Mouse (Mus musculus) kidney, embryonic 14.5 days (tissue): ENCODE measurements around the gene Mgrn1. TPM values are rescaled to one million over a fixed set of nuclear protein-coding genes. Genes with fewer than 3 reads are reported as not detected.

Experiments used
- ATAC-seq: fragments of 200-750 bp; cut with Nextera tagmentation; 2 replicates; pipeline ENCODE4 v1.8.0; 2017; ENCODE audit warnings: moderate number of reproducible peaks, mild to moderate bottlenecking, moderate TSS enrichment, moderate library complexity; ENCODE audit not compliant: low FRiP score, low TSS enrichment
- H3K27ac ChIP-seq: fragments of 300-500 bp; sonication (generic); 2 replicates; pipeline ENCODE4 v1.5.1; 2014; ENCODE audit warnings: low read depth, mild to moderate bottlenecking, low read length, moderate library complexity, mixed read lengths
- H3K27me3 ChIP-seq: fragments of 300-500 bp; sonication (generic); 2 replicates; pipeline ENCODE4 v1.6.1; 2014; ENCODE audit warnings: mild to moderate bottlenecking, low read length; ENCODE audit not compliant: control insufficient read depth, insufficient read depth
- H3K36me3 ChIP-seq: fragments of 300-500 bp; sonication (generic); 2 replicates; pipeline ENCODE4 v1.6.1; 2014; ENCODE audit warnings: low read length, mixed read lengths; ENCODE audit not compliant: control insufficient read depth, insufficient read depth
- H3K4me1 ChIP-seq: fragments of 300-500 bp; sonication (generic); 2 replicates; pipeline ENCODE4 v1.6.1; 2014; ENCODE audit warnings: low read length, mixed read lengths; ENCODE audit not compliant: control insufficient read depth, insufficient read depth
- H3K4me2 ChIP-seq: fragments of 300-500 bp; sonication (generic); replicated peaks from 2 replicates; pipeline ENCODE4 v1.6.1; 2014; ENCODE audit warnings: low read depth, mild to moderate bottlenecking, low read length
- H3K4me3 ChIP-seq: fragments of 300-500 bp; sonication (generic); 2 replicates; pipeline ENCODE4 v1.5.1; 2014; ENCODE audit warnings: mild to moderate bottlenecking, low read length
- H3K9ac ChIP-seq: fragments of 300-500 bp; sonication (generic); 2 replicates; pipeline ENCODE4 v1.6.1; 2014; ENCODE audit warnings: low read depth, mild to moderate bottlenecking, low read length, moderate library complexity
- H3K9me3 ChIP-seq: fragments of 300-500 bp; sonication (generic); 2 replicates; pipeline ENCODE4 v1.6.1; 2016; ENCODE audit warnings: low read length; ENCODE audit not compliant: control insufficient read depth
- WGBS: fragments of 180-500 bp; shearing (Covaris S2); extraction: QIAGEN DNeasy Blood & Tissue Kit; methylation state at CpG from one replicate; pipeline ENCODE4 v1.1.7; 2014; 5-methylcytosine and 5-hydroxymethylcytosine counted together
- polyA plus RNA-seq: library from polyadenylated mRNA; unstranded; fragments of >200 nt; fragmentation: Nextera tagmentation; extraction: Ambion mirVana; gene quantifications from 2 replicates; pipeline ENCODE4 v1.2.1, GENCODE M21; 2014

Gene Mgrn1
- polyA plus RNA-seq, 1 experiment from 2014 or later, result 89.2 TPM

- no peak for ATAC-seq
- Histone ChIP-seq H3K4me1 (peaks cover 18% of the 10 kb centered on the region), H3K4me2 (peak overlapping the region; percentile 3; the same call in 1 of the 2 replicates), H3K27me3 (no peaks in the 10 kb centered on the region), H3K36me3 (peaks cover 37% of the 10 kb centered on the region), H3K9me3 (no peaks in the 10 kb centered on the region), H3K27ac (peak overlapping the region; percentile 18; the same call in 1 of the 2 replicates), H3K4me3 (no peak overlapping the region), H3K9ac (no peak overlapping the region; the same call in 1 of the 2 replicates)
- WGBS, result 84% methylated on average over 3 of the region's 4 CpGs
These were observed 8.9 kb upstream of the Mgrn1 start for GRCm38 (mm10) chr16:4877195-4877594.

DNA sequence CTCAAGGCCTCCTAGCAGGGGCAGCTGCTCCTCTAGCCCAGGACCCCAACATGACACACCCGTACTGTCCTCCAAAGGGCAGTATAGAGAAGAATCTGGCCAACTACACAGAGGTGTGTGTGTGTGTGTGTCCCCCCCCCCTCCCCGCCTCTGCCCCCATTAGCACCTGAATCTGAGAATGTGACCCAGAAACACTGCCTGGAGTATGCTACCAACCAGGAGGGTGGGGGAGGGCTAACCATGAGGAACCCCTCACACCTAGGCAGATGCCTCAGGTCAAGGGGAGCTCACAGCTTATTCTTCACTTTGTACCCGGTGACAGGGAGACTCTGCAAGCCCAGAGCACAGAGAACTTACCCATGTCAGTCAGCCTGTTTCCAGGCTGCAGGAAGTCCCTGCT lies 8.3 kb upstream of the Mgrn1 start:
- WGBS, result 73% methylated on average over 3 of the region's 3 CpGs
- H3K27me3 ChIP-seq, result no peaks in the 10 kb centered on the region
- peaks cover 37% of the 10 kb centered on the region for H3K36me3 ChIP-seq
- no peaks in the 10 kb centered on the region for H3K9me3 ChIP-seq
- H3K4me1 ChIP-seq, result peaks cover 18% of the 10 kb centered on the region
- peak overlapping the region; percentile 68 for H3K4me2 ChIP-seq
- H3K27ac ChIP-seq, result peak overlapping the region; percentile 44; the same call in 1 of the 2 replicates
- H3K4me3 ChIP-seq, result peak overlapping the region; percentile 90
- peak overlapping the region; percentile 88 for H3K9ac ChIP-seq
- ATAC-seq, result no peak

DNA sequence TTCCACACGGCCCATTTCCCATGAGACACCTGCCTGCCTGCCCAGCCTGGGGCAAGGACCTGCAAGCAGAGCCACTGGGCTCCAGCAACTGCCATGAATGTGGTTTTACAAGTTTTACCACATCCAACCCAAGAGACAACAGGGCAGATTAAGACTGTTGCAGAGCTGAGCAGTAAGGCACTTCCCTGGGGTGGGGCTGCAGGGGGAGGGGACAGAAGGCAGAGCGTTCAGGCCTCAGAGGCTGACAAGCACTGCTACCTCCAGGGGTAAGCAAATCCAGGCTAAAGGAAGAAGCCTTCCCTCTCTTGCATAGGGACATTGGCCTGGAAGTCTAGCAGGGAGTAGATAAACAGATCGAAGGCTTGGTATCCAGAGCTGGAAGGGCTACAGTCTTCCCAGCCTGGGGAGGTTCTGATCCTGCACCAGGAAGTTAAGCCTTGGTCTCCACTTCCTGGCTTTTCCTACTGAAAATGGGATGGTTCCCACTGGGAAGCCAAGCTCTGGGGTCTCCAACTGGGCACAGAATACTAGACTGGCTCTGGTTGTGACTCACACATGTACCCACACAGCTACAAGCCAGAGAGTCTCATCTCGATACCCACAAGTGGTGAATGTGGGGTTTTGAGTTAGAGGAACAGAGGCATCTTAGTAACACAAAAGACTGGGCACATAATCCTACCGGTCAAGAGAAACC lies 7.7 kb upstream of the Mgrn1 start:
- no peak for ATAC-seq
- Histone ChIP-seq H3K27me3 (no peaks in the 10 kb centered on the region), H3K27ac (peak overlapping the region; percentile 44), H3K9me3 (no peaks in the 10 kb centered on the region), H3K4me1 (peaks cover 18% of the 10 kb centered on the region), H3K4me3 (peak overlapping the region; percentile 90), H3K9ac (peak overlapping the region; percentile 88), H3K36me3 (peaks cover 31% of the 10 kb centered on the region), H3K4me2 (peak overlapping the region; percentile 68)
- 19% methylated on average over 5 of the region's 5 CpGs for WGBS

- ATAC-seq, result peak; percentile 12
- Histone ChIP-seq H3K9me3 (no peaks in the 10 kb centered on the region), H3K4me2 (peak overlapping the region; percentile 68), H3K4me1 (peaks cover 18% of the 10 kb centered on the region), H3K27me3 (no peaks in the 10 kb centered on the region), H3K9ac (peak overlapping the region; percentile 88), H3K27ac (peak overlapping the region; percentile 98), H3K36me3 (peaks cover 25% of the 10 kb centered on the region), H3K4me3 (peak overlapping the region; percentile 90)
- WGBS, result under 1% methylated on average over 47 of the region's 54 CpGs
These were observed 6.8 kb upstream of the Mgrn1 start for GRCm38 (mm10) chr16:4879101-4879707.

DNA sequence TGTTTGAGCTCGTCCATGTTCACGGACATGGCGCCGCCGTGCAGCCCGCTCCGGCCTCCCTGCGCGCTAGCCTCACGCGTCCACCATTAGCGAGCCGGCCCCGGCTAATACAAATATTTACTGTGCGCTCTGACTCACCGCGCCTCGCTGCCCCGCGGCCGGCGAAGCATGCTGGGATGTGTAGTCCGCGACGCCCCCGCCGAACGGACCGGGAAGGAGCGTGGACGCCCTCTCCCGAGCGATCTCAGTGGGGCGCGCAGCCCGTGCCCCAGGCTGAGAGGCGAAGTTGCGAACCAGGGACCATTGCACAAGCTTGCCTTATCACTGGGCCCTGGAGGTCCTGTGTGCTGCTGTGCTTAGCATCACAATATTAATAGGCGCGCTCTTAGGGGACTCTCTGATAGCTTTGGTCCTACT lies 6.3 kb upstream of the Mgrn1 start:
- WGBS, result 0% methylated on average over 40 of the region's 40 CpGs
- Histone ChIP-seq H3K36me3 (peaks cover 19% of the 10 kb centered on the region), H3K4me3 (peak overlapping the region; percentile 90), H3K9me3 (no peaks in the 10 kb centered on the region), H3K4me1 (peaks cover 18% of the 10 kb centered on the region), H3K27ac (peak overlapping the region; percentile 98), H3K4me2 (peak overlapping the region; percentile 68), H3K27me3 (no peaks in the 10 kb centered on the region), H3K9ac (peak overlapping the region; percentile 88)
- ATAC-seq, result peak; percentile 69

GRCm38 (mm10) chr16:4880136-4880825 lies 5.8 kb upstream of the Mgrn1 start, which contains the start of gene Ubald1:
Gene Ubald1 (minus strand): TSS chr16:4880315.
- H3K4me1 ChIP-seq, result peaks cover 18% of the 10 kb centered on the region
- H3K27ac ChIP-seq, result peak within 1 kb of the TSS; percentile 98
- ATAC-seq, result peak; percentile 91
- under 1% methylated on average over 48 of the region's 48 CpGs for WGBS
- H3K9ac ChIP-seq, result peak within 1 kb of the TSS; percentile 88
- peak within 1 kb of the TSS; percentile 82 for H3K4me2 ChIP-seq
- H3K9me3 ChIP-seq, result no peaks in the 10 kb centered on the region
- no peaks in the 10 kb centered on the region for H3K27me3 ChIP-seq
- peak within 1 kb of the TSS; percentile 90 for H3K4me3 ChIP-seq
- H3K36me3 ChIP-seq, result peaks cover 14% of the 10 kb centered on the region

DNA sequence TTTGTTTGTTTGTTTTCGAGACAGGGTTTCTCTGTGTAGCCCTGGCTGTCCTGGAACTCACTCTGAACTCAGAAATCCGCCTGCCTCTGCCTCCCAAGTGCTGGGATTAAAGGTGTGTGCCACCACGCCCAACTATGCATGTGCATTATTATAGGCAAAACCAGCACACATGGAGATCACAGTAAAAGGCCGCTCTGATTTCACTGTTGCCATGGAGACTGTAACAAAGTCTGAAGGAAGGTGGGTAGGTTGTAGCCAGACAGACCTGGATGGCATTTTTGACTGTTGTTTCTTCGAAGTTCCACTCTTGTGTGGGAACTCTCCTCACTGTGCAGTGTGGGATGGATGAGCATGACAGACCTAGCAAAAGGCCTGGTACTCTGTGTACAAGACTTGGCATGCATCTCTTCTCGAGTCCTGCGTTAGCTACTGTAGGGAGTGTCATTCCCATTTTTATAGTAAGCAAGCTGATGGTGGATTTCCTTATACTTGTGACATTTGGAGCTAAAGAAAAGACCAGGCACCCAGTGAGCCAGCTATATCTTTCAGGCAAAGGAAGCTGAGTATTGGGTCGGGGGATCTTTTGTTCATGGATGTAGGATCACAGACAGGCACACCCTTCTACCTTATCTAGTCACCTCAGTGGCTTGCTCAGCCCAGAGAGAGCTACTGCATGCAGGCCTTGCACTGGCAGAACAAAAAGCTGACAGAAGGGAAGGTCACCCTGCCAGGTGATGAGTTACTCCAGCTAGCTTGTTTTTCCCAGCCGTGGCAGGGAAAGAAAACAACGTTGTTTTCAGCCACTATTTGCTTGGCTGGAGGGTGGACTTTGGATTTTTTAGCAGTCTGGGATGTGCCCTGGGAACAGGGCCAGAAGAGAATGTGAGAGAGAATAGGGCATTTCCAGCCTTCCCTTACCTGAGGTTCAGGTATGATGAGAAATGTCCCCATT lies 4.4 kb upstream of the Mgrn1 start:
- Histone ChIP-seq H3K9ac (peak overlapping the region; percentile 84), H3K27me3 (no peaks in the 10 kb centered on the region), H3K9me3 (no peaks in the 10 kb centered on the region), H3K4me3 (peak overlapping the region; percentile 90), H3K27ac (peak overlapping the region; percentile 98; the same call in 1 of the 2 replicates), H3K4me2 (peak overlapping the region; percentile 82), H3K4me1 (peaks cover 18% of the 10 kb centered on the region), H3K36me3 (no peaks in the 10 kb centered on the region; the same call in 1 of the 2 replicates)
- ATAC-seq, result no peak
- 79% methylated on average over 10 of the region's 10 CpGs for WGBS

- WGBS, result 95% methylated on average over 10 of the region's 10 CpGs
- 0 out of 2 replicates have a peak overlapping the region, but pooled peaks have one; percentile 90 for H3K9ac ChIP-seq
- peak overlapping the region; percentile 62; the same call in 1 of the 2 replicates for H3K4me2 ChIP-seq
- peaks cover 13% of the 10 kb centered on the region for H3K4me1 ChIP-seq
- H3K4me3 ChIP-seq, result peak overlapping the region; percentile 90; the same call in 1 of the 2 replicates
- no peaks in the 10 kb centered on the region for H3K27me3 ChIP-seq
- no peak for ATAC-seq
- no peaks in the 10 kb centered on the region for H3K36me3 ChIP-seq
- H3K9me3 ChIP-seq, result no peaks in the 10 kb centered on the region
- no peak overlapping the region for H3K27ac ChIP-seq
These were observed 1.1 kb upstream of the Mgrn1 start for GRCm38 (mm10) chr16:4884930-4885329.
